Mouse (Mus musculus): ENCODE results near the gene Prkrip1.

- no peak for TF ChIP-seq GATA1 (IDR thresholded peaks at IDR 0.05; ENCODE audit: borderline replicate concordance, low read length)
- TF ChIP-seq FLI1 (IDR thresholded peaks at IDR 0.05; ENCODE audit: low read length): no peak
Observed at GRCm38 (mm10) chr5:136179594-136179993, 19.2 kb downstream of the Prkrip1 start.

Data from megakaryocyte, embryonic 14.5 days (primary cell).